ENCODE assay signal across 20 mouse cellular contexts in genomic region chr12:75687314-75687713, GRCm38 (mm10).
"Had no signal": no experiment of that assay in that cellular context is flagged by ENCODE, and none has a peak within 500 bp of the region (broad histone marks: within the 10 kb centered on the region; RNA-seq: fewer than 3 reads in every experiment).

No protein-coding gene starts in this region.

- H3K4me1 ChIP-seq: limb, embryonic 10.5 days; limb, embryonic 13.5 days; midbrain, embryonic 12.5 days; midbrain, embryonic 15.5 days; neural tube, embryonic 13.5 days; stomach, embryonic 15.5 days had no signal

- H3K27ac ChIP-seq: kidney, postnatal 0 days; layer of hippocampus, adult 2 months; limb, embryonic 10.5 days; limb, embryonic 13.5 days; liver, embryonic 14.5 days; midbrain, embryonic 12.5 days; midbrain, embryonic 15.5 days; neural tube, embryonic 13.5 days; stomach, embryonic 15.5 days had no signal

- H3K4me2 ChIP-seq: limb, embryonic 13.5 days; lung, embryonic 14.5 days; midbrain, embryonic 12.5 days; midbrain, embryonic 15.5 days; neural tube, embryonic 13.5 days; stomach, embryonic 15.5 days had no signal

- H3K4me3 ChIP-seq: layer of hippocampus, adult 2 months; limb, embryonic 10.5 days; limb, embryonic 13.5 days; midbrain, embryonic 12.5 days; midbrain, embryonic 15.5 days; myocyte; neural tube, embryonic 13.5 days; stomach, embryonic 15.5 days had no signal

- H3K9me3 ChIP-seq: limb, embryonic 10.5 days; limb, embryonic 13.5 days; midbrain, embryonic 12.5 days; midbrain, embryonic 15.5 days; neural tube, embryonic 13.5 days; stomach, embryonic 15.5 days had no signal

- DNase-seq: kidney, postnatal 25 days; layer of hippocampus, adult 9-11 months; liver; liver, postnatal 0 days; lung, embryonic 14.5 days; retina, postnatal 1 day; right cerebral cortex, postnatal 25 days; spleen, adult 18-20 months; thymus, postnatal 25 days had no signal

- H3K9ac ChIP-seq: limb, embryonic 13.5 days; liver, embryonic 14.5 days; liver, postnatal 0 days; lung, embryonic 14.5 days; midbrain, embryonic 12.5 days; midbrain, embryonic 15.5 days; neural tube, embryonic 13.5 days; stomach, embryonic 15.5 days had no signal

- H3K36me3 ChIP-seq: limb, embryonic 10.5 days; limb, embryonic 13.5 days; midbrain, embryonic 12.5 days; midbrain, embryonic 15.5 days; neural tube, embryonic 13.5 days; stomach, embryonic 15.5 days had no signal

- ATAC-seq: liver, postnatal 0 days; lung, postnatal 0 days; midbrain, embryonic 15.5 days had no signal

- H3K27me3 ChIP-seq: limb, embryonic 13.5 days; midbrain, embryonic 12.5 days; midbrain, embryonic 15.5 days; neural tube, embryonic 13.5 days; stomach, embryonic 15.5 days had no signal
